In genomic region chr14:103653800-103654199, GRCm38 (mm10) we compare ENCODE assay signal across 12 mouse cellular contexts. TPM values are rescaled to one million over a fixed set of nuclear protein-coding genes. Genes with fewer than 3 reads are reported as not detected.
A peak's percentile ranks its signal among the peaks of the same experiment; 100 is the strongest.
DNase-seq lines count a peak whose midpoint lies in the region; ATAC-seq and TF ChIP-seq lines count a peak whose summit lies in the region.
"Had no signal": no experiment of that assay in that cellular context is flagged by ENCODE, and none has a peak within 500 bp of the region (broad histone marks: within the 10 kb centered on the region; RNA-seq: fewer than 3 reads in every experiment).

No protein-coding gene starts in this region.

- no peak overlapping the region for H3K27ac ChIP-seq in liver, adult 2 months (replicated peaks; ENCODE audit: insufficient read depth, low read depth, low read length)
- no peak overlapping the region for H3K27ac ChIP-seq in midbrain, embryonic 15.5 days

- no peaks in the 10 kb centered on the region; the same call in 1 of the 2 replicates for H3K4me1 ChIP-seq in liver, adult 2 months (ENCODE audit: control insufficient read depth, insufficient read depth, low read length)
- peaks cover 57% of the 10 kb centered on the region for H3K4me1 ChIP-seq in midbrain, embryonic 15.5 days

- no peak for TF ChIP-seq POLR2A in liver, adult 2 months (IDR thresholded peaks at IDR 0.05; ENCODE audit: extremely low read depth, insufficient read depth, low read length)

- ATAC-seq in activated CD4-positive, CD25-positive, alpha-beta regulatory T cell, adult 4 months, result peak; percentile 21
- no peak for ATAC-seq in midbrain, embryonic 15.5 days (replicated peaks)
- ATAC-seq: Patski had no signal

- TF ChIP-seq CTCF in liver, adult 2 months (IDR thresholded peaks at IDR 0.05; ENCODE audit: low read depth, low read length), result no peak

- 52% methylated on average over 5 of the region's 5 CpGs for WGBS in liver, adult 2 months
- WGBS in midbrain, embryonic 15.5 days, result 65% methylated on average over 5 of the region's 5 CpGs

- H3K9me3 ChIP-seq in midbrain, embryonic 15.5 days, result no peaks in the 10 kb centered on the region

- H3K36me3 ChIP-seq in liver, adult 2 months (ENCODE audit: control insufficient read depth, insufficient read depth, low read length), result no peaks in the 10 kb centered on the region
- H3K36me3 ChIP-seq in midbrain, embryonic 15.5 days (replicated peaks), result 0 out of 2 replicates have a peak, but pooled peaks cover 4% of the 10 kb centered on the region

- no peak for DNase-seq in liver, adult 2 months (ENCODE audit: extremely low read depth, low read depth, low spot score)
- DNase-seq in liver, result no peak
- peak; percentile 74 for DNase-seq in CD4-positive helper T cell, adult 2 months (ENCODE audit: low read depth, low spot score)
- no peak for DNase-seq in urinary bladder, adult 2 months (ENCODE audit: low spot score)
- no peak for DNase-seq in gastrocnemius, postnatal 10 days
- no peak for DNase-seq in kidney, adult 9 months
- DNase-seq: embryo, embryonic 11 days; heart, postnatal 14 days; layer of hippocampus, postnatal 36 days had no signal

- H3K27me3 ChIP-seq in liver, adult 2 months (ENCODE audit: control insufficient read depth, insufficient read depth, low read length), result peaks cover 12% of the 10 kb centered on the region
- H3K27me3 ChIP-seq in midbrain, embryonic 15.5 days (replicated peaks), result no peaks in the 10 kb centered on the region
- H3K27me3 ChIP-seq: Patski had no signal

- peak overlapping the region; percentile 39; the same call in 1 of the 2 replicates for H3K9ac ChIP-seq in liver, adult 2 months (ENCODE audit: low read depth, low read length)
- no peak overlapping the region for H3K9ac ChIP-seq in midbrain, embryonic 15.5 days

- H3K4me2 ChIP-seq in midbrain, embryonic 15.5 days, result peak overlapping the region; percentile 19

- no peaks in the 10 kb centered on the region for H3K79me2 ChIP-seq in liver, adult 2 months (ENCODE audit: control insufficient read depth, insufficient read depth, low read length)

- peak overlapping the region; percentile 30; the same call in 1 of the 2 replicates for H3K4me3 ChIP-seq in liver, adult 2 months (ENCODE audit: insufficient read depth, low read depth, low read length)
- H3K4me3 ChIP-seq in midbrain, embryonic 15.5 days, result no peak overlapping the region

RNA-seq across cellular contexts. Expression of gene Slain1, which starts 3.8 kb away (rescaled TPM):
- 0.09 and 0.20 TPM in 2 replicates for total RNA-seq in liver, adult 2 months (2014; rRNA removed)
- 0.21 and 0.31 TPM in 2 replicates for polyA plus RNA-seq in liver, adult 2 months (2012; rRNA removed)
- polyA plus RNA-seq in activated CD4-positive, CD25-positive, alpha-beta regulatory T cell, adult 4 months (2017; shearing (Covaris generic)), result 10 to 100 TPM; 12.7 to 17.2 TPM
- 21.7 TPM in 2 replicates for polyA plus RNA-seq in midbrain, embryonic 15.5 days (2015; fragmentation: Nextera tagmentation; extraction: Ambion mirVana)
- 1.0 and 1.1 TPM in 2 replicates for polyA plus RNA-seq in urinary bladder, adult 2 months (2012; rRNA removed)
- total RNA-seq in gastrocnemius, postnatal 10 days (2021), result under 1 TPM; 0.19 to 0.29 TPM
